Mouse (Mus musculus) midbrain, embryonic 15.5 days (tissue): ENCODE results near the gene Sept8. TPM values are rescaled to one million over a fixed set of nuclear protein-coding genes. Genes with fewer than 3 reads are reported as not detected.
"Not testable (repeated sequence)": the region's sequence is repeated elsewhere in the genome, so short reads cannot be mapped to it uniquely, and the experiment has no call there.

Experiments
- ATAC-seq: fragments of 200-750 bp; cut with Nextera tagmentation; replicated peaks from 2 replicates; pipeline ENCODE4 v1.8.0; 2017; ENCODE audit warnings: moderate TSS enrichment
- H3K27ac ChIP-seq: fragments of 300-500 bp; sonication (generic); 2 replicates; pipeline ENCODE4 v1.5.1; 2015; ENCODE audit warnings: mild to moderate bottlenecking, inconsistent platforms
- H3K27me3 ChIP-seq: fragments of 300-500 bp; sonication (generic); replicated peaks from 2 replicates; pipeline ENCODE4 v1.6.1; 2015; ENCODE audit warnings: inconsistent platforms
- H3K36me3 ChIP-seq: fragments of 300-500 bp; sonication (generic); replicated peaks from 2 replicates; pipeline ENCODE4 v1.6.1; 2015; ENCODE audit warnings: inconsistent platforms
- H3K4me1 ChIP-seq: fragments of 300-500 bp; sonication (generic); 2 replicates; pipeline ENCODE4 v1.6.1; 2015; ENCODE audit warnings: inconsistent platforms
- H3K4me2 ChIP-seq: fragments of 300-500 bp; sonication (generic); 2 replicates; pipeline ENCODE4 v1.6.1; 2015; ENCODE audit warnings: inconsistent platforms, mild to moderate bottlenecking, moderate library complexity
- H3K4me3 ChIP-seq: fragments of 300-500 bp; sonication (generic); 2 replicates; pipeline ENCODE4 v1.5.1; 2015; ENCODE audit warnings: mild to moderate bottlenecking, inconsistent platforms
- H3K9ac ChIP-seq: fragments of 300-500 bp; sonication (generic); 2 replicates; pipeline ENCODE4 v1.6.1; 2015; ENCODE audit warnings: mild to moderate bottlenecking, inconsistent platforms
- H3K9me3 ChIP-seq: fragments of 300-500 bp; sonication (generic); 2 replicates; pipeline ENCODE4 v1.6.1; 2016; ENCODE audit warnings: inconsistent platforms
- WGBS: fragments of 180-500 bp; shearing (Covaris S2); methylation state at CpG from one replicate; pipeline ENCODE4 v1.1.7; 2015; ENCODE audit warnings: mixed read lengths; 5-methylcytosine and 5-hydroxymethylcytosine counted together
- polyA plus RNA-seq: library from polyadenylated mRNA; unstranded; fragments of >200 nt; fragmentation: Nextera tagmentation; extraction: Ambion mirVana; gene quantifications from 2 replicates; pipeline ENCODE4 v1.2.1, GENCODE M21; 2015

The Sept8 gene
- polyA plus RNA-seq, 1 experiment from 2014 or later, result 18.4 TPM

DNA sequence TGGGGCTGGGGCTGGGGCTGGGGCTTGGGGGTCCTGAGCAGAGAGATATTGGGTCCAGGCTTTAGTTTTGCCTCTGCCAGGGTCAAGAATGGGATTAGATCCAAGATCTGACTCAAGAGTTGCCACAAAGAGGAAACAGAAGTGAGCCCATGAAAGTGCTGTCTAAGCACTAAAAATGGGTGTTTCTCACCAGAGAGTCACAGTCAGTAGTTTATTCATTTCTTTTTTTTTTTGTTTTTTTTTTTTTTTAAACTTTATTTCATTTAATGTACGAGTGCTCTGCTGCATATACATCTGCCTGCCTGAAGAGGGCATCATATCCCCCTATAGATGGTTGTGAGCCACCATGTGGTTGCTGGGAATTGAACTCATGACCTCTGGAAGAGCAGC lies 13.2 kb downstream of the Sept8 start:
- ATAC-seq, result no peak
- WGBS, result 100% methylated on average over 1 of the region's 1 CpGs
- Histone ChIP-seq H3K4me3 (no peak overlapping the region), H3K27ac (no peak overlapping the region), H3K9me3 (no peaks in the 10 kb centered on the region), H3K27me3 (no peaks in the 10 kb centered on the region), H3K4me2 (no peak overlapping the region), H3K9ac (no peak overlapping the region), H3K36me3 (peaks cover 16% of the 10 kb centered on the region), H3K4me1 (peaks cover 4% of the 10 kb centered on the region; the same call in 1 of the 2 replicates)

DNA sequence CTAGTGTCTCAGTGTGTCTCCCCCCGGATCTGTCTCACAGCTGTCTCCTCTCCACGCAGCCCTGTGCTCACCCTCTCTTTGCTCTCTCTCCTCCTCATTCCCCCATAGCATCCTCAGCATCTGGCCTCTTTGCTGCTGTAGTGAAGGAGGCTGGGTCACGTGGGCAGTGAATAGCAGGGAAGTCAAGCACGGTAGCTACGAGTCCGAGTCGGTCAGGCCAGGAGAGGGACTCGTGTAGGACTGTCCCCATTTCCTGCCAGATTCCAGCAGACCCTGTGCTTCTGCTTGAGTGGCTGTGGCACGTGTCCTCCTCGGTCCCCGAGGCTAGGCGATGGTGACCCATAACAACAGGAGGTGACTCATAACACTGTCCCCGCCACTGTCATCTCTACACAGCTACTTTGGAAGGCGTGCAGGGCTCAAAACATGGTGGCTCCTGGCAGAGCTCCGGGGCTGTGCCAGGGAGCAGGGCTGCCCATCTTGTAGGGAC lies 20.0 kb downstream of the Sept8 start:
- 55% methylated on average over 15 of the region's 15 CpGs for WGBS
- Histone ChIP-seq H3K9ac (no peak overlapping the region), H3K27ac (no peak overlapping the region), H3K36me3 (peaks cover 16% of the 10 kb centered on the region), H3K27me3 (no peaks in the 10 kb centered on the region), H3K4me2 (no peak overlapping the region), H3K4me1 (no peaks in the 10 kb centered on the region), H3K9me3 (no peaks in the 10 kb centered on the region), H3K4me3 (no peak overlapping the region)
- ATAC-seq, result no peak

DNA sequence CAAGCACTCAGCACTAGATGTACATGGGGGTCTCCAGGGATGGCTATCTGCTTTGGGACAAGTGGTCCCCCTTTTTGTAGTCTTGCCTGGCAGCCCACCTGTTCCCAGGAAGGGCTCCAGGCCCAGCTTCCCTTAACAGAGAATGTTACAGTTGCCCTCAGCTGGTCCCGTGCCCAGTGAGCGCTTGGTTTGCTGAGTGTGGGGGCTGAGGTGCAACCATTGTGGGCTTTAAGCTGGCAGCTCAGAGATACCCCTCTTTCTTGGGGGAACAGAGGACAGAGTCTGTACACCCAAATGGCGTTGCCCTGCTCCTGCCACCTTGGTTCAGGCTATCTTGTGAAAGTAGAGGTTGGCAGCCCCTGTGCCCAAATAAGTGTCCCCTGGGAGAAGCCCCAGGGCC lies 21.3 kb downstream of the Sept8 start:
- 95% methylated on average over 3 of the region's 3 CpGs for WGBS
- ATAC-seq, result no peak

DNA sequence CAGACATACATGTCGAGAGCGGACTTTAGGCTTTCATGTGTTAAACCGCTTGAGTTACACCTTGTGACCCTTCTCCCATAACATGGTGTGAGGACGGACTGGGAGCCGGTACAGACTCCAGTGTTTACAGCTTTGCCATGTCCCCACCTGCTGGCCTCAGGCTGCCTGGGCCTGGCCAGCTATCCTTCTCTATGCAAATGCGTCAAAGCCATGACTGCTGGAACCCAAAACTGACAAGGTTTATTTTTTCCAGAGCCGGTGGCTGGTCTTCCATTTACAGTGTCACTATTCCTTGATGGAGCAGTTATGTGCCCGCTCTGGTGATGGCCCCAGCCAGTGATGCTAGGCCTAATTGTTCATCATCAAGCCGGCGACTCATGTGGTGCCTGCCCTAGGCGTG lies 22.2 kb downstream of the Sept8 start:
- H3K4me1 ChIP-seq, result no peaks in the 10 kb centered on the region
- WGBS, result 85% methylated on average over 11 of the region's 11 CpGs
- H3K27me3 ChIP-seq, result no peaks in the 10 kb centered on the region
- H3K9me3 ChIP-seq, result no peaks in the 10 kb centered on the region
- H3K36me3 ChIP-seq, result peaks cover 5% of the 10 kb centered on the region
- no peak for ATAC-seq
- no peak overlapping the region for H3K4me3 ChIP-seq
- H3K4me2 ChIP-seq, result no peak overlapping the region
- no peak overlapping the region for H3K27ac ChIP-seq
- no peak overlapping the region for H3K9ac ChIP-seq

More for the DNA sequence above, 21.3 kb downstream of the Sept8 start:
- no peaks in the 10 kb centered on the region for H3K9me3 ChIP-seq
- no peak overlapping the region for H3K4me3 ChIP-seq
- no peak overlapping the region for H3K9ac ChIP-seq
- H3K27ac ChIP-seq, result no peak overlapping the region
- H3K27me3 ChIP-seq, result no peaks in the 10 kb centered on the region
- H3K4me2 ChIP-seq, result no peak overlapping the region
- peaks cover 11% of the 10 kb centered on the region for H3K36me3 ChIP-seq
- H3K4me1 ChIP-seq, result no peaks in the 10 kb centered on the region

DNA sequence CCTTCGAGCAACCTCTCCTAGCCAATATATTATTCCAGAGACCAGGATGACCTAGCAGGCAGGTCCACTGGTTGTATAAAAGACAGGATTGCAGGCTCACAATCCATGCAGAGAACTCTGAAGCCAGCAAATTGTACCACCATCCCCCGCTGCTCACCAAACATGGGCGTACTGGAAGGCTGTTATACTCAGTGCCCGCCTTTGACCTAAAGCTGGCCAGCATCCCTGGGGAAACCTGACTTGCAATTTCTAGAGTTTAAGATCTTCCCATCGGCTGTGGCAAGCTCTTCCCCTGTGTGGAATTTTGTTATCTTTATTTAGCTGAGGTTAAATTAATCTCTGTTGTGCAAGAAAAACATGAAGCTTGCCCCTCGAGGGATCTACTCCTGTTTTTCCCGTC lies 24.0 kb downstream of the Sept8 start:
- Histone ChIP-seq H3K4me2 (no peak overlapping the region), H3K9ac (no peak overlapping the region), H3K27ac (no peak overlapping the region), H3K4me1 (no peaks in the 10 kb centered on the region), H3K27me3 (no peaks in the 10 kb centered on the region), H3K4me3 (no peak overlapping the region), H3K36me3 (no peaks in the 10 kb centered on the region), H3K9me3 (no peaks in the 10 kb centered on the region)
- ATAC-seq, result no peak
- WGBS, result 75% methylated on average over 7 of the region's 7 CpGs

DNA sequence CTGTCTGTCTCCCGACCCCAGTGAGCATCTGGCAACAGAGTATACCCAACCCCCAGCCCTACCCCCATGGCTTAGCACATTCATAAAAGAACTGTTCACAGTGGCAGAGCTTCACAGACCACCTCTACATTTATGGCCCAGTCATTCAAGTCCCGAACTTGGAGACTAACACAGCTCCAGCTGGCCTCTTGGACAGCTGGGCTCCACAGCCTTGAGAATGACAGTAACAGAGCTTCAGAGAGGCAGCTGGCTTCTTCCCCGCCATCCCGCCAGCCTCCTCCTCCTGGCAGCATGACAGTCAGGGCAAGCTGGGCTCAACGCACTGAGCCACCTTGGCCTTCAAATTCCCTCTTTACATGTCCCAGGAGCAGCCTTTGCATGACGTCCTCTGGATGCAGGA lies 27.2 kb downstream of the Sept8 start:
- H3K4me1 ChIP-seq, result no peaks in the 10 kb centered on the region
- WGBS, result 54% methylated on average over 6 of the region's 6 CpGs
- no peak for ATAC-seq
- H3K9me3 ChIP-seq, result no peaks in the 10 kb centered on the region
- H3K4me3 ChIP-seq, result no peak overlapping the region
- H3K36me3 ChIP-seq, result no peaks in the 10 kb centered on the region
- no peaks in the 10 kb centered on the region for H3K27me3 ChIP-seq
- H3K27ac ChIP-seq, result no peak overlapping the region
- H3K4me2 ChIP-seq, result no peak overlapping the region
- no peak overlapping the region for H3K9ac ChIP-seq

DNA sequence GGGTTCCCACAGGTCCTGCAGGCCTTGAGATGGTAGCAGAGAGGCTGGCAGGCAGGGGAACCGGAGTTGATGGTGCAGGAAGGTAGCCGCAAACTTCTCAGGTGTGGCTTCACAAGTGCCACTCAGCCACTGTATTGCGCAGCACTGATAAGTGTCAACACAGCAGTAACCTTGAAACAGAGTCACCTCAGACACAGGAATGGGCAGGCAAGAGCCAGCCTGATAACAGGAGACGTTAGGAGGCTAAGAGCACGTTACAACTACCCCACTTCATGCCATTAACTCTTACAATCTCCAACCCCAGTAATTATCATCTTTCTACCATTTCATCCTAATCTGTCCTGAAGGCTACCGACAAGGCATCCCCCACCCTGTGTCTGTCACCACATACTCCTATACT lies 28.5 kb downstream of the Sept8 start:
- 94% methylated on average over 6 of the region's 6 CpGs for WGBS
- H3K36me3 ChIP-seq, result no peaks in the 10 kb centered on the region

DNA sequence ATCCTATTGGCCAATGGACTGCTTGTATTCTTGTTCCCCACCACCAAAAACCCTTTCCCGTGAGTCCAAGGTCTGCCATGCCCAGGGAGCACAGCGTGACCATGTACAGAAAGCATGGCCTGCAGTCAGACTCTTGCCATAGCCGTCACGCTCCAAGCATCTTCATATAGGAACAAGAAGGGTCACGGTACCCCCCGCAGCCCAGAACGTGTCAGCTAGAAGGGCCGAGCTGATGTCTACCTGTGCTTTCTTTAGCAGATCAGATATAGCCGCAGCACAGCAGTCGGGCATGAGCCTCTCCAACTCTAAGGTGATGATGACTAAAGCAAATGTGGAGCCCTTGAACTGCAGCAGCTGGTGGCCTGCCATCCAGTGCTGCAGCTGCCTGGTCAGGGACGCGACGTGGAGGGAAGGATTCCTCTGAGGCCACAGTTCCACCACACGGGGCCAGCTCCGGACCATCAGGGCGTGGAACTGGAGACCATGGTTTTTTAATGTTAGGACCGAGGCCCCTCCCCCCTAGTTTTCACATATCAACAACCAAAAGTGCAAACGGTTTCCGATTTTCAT lies 29.1 kb downstream of the Sept8 start:
- Histone ChIP-seq H3K9ac (no peak overlapping the region), H3K27me3 (no peaks in the 10 kb centered on the region), H3K27ac (no peak overlapping the region), H3K4me3 (no peak overlapping the region), H3K36me3 (no peaks in the 10 kb centered on the region), H3K4me1 (no peaks in the 10 kb centered on the region), H3K4me2 (no peak overlapping the region), H3K9me3 (no peaks in the 10 kb centered on the region)
- no peak for ATAC-seq
- WGBS, result 88% methylated on average over 19 of the region's 19 CpGs

More for the DNA sequence above, 28.5 kb downstream of the Sept8 start:
- no peak for ATAC-seq
- H3K9ac ChIP-seq, result no peak overlapping the region
- no peak overlapping the region for H3K4me2 ChIP-seq
- no peaks in the 10 kb centered on the region for H3K4me1 ChIP-seq
- H3K4me3 ChIP-seq, result no peak overlapping the region
- no peaks in the 10 kb centered on the region for H3K9me3 ChIP-seq
- no peak overlapping the region for H3K27ac ChIP-seq
- no peaks in the 10 kb centered on the region for H3K27me3 ChIP-seq

DNA sequence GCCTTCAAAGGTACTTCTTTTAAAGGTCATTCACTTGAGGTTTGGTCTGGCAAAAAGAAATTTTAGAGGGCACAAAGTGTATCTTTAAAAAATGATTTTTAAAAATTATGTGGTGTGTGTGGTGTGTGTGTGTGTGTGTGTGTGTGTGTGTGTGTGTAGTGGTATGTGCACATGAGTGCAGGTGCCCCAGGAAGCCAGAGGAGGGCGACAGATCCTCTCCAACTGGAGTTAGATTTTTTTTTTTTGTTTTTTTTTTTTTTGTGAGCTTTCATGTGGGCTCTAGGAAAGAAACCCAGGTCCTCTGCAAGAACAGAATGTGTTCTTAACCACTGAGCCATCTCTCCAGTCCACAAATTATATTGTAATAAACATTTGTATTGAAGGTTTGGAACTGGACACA lies 31.7 kb downstream of the Sept8 start:
- 87% methylated on average over 1 of the region's 1 CpGs for WGBS
- no peaks in the 10 kb centered on the region for H3K27me3 ChIP-seq
- no peak overlapping the region for H3K9ac ChIP-seq
- H3K4me1 ChIP-seq, result no peaks in the 10 kb centered on the region
- no peaks in the 10 kb centered on the region for H3K9me3 ChIP-seq
- no peak for ATAC-seq
- no peak overlapping the region for H3K4me2 ChIP-seq
- H3K36me3 ChIP-seq, result no peaks in the 10 kb centered on the region
- no peak overlapping the region for H3K4me3 ChIP-seq
- H3K27ac ChIP-seq, result no peak overlapping the region

DNA sequence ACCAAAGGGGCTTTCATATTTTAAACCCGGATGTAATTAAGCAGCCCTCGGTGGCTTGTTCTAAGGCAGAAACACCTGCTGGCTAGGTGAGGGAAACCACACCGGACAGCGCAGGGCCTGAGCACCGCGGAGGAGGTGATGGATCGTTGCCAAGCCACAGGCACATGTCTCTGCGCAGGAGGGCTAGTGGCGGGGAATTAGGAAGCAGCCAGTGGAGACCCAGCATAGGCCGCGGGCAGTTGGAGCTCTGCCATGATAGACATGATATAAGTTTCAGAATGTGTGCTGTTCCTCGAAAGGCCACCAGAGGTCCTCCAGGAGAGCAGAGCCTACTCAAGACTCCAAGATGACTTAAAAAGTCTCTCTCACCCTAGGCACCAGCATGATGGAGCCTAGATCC lies 32.7 kb downstream of the Sept8 start:
- no peak for ATAC-seq
- Histone ChIP-seq H3K9me3 (no peaks in the 10 kb centered on the region), H3K4me2 (no peak overlapping the region), H3K36me3 (no peaks in the 10 kb centered on the region), H3K27me3 (no peaks in the 10 kb centered on the region), H3K4me3 (no peak overlapping the region), H3K27ac (no peak overlapping the region), H3K4me1 (no peaks in the 10 kb centered on the region), H3K9ac (no peak overlapping the region)
- 71% methylated on average over 12 of the region's 12 CpGs for WGBS

DNA sequence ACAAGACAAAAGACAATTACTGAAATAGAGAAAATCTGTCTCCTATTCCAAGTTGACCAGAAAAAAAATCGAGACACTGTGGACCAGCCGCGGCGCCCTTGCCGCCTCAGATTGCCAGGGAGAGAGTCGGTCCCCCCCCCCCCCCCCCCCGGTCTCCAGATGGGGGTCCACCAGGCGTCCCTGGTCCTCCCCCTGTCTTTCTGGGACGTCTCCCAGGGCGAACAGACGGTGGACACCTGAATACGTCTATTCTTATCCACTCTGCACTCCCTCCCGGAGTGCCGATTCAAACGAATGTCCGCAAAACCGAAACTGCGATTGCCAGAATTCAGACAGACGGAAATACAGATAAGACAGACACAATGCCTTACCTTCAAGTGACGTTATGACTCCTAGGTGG lies 37.5 kb downstream of the Sept8 start:
- H3K36me3 ChIP-seq, ATAC-seq, H3K9ac ChIP-seq, H3K27ac ChIP-seq, H3K27me3 ChIP-seq, H3K4me1 ChIP-seq, H3K4me2 ChIP-seq, H3K9me3 ChIP-seq, H3K4me3 ChIP-seq: not testable (repeated sequence)
- WGBS, result 95% methylated on average over 6 of the region's 20 CpGs

DNA sequence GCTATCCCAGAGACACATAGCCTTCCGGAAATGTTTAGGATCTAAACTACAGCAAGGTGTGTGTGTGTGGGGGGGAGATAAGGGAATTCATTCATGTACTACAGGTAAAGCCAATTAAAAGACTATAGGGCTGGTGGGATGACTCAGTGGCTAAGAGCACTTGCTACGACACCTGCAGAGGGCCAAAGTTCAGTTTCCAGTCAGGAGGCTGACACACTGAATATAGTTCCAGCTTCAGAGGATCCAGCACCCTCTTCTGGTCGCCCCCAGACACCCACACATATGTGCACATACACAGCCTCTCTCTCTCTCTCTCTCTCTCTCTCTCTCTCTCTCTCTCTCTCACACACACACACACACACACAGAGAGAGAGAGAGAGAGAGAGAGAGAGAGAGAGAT lies 38.9 kb downstream of the Sept8 start:
- H3K9ac ChIP-seq, H3K4me1 ChIP-seq, H3K4me3 ChIP-seq, H3K4me2 ChIP-seq, H3K27ac ChIP-seq, H3K9me3 ChIP-seq, H3K27me3 ChIP-seq, H3K36me3 ChIP-seq, ATAC-seq: not testable (repeated sequence)
- 91% methylated on average over 1 of the region's 3 CpGs for WGBS

DNA sequence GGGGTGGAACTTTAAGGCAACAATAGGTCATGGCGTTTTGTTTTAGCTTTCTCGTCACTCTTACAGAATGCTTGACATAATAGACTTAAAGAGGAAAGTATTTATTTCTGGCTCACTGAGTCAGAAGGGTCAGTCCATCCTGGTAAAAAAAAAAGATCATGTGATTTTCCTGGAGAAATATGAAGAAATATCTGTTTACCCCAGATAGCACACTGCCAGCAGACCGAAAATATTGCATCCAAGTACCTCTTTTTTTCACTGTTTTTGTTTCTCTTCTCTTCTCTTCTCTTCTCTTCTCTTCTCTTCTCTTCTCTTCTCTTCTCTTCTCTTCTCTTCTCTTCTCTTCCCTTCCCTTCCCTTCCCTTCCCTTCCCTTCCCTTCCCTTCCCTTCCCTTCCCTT lies 40.9 kb downstream of the Sept8 start:
- not testable (repeated sequence) for H3K9ac ChIP-seq, H3K4me3 ChIP-seq, H3K4me2 ChIP-seq, H3K27ac ChIP-seq, H3K27me3 ChIP-seq, H3K9me3 ChIP-seq, H3K4me1 ChIP-seq, H3K36me3 ChIP-seq, ATAC-seq
- WGBS, result 88% methylated on average over 1 of the region's 3 CpGs
